ENCODE assay signal across 15 mouse cellular contexts in the genomic region with DNA sequence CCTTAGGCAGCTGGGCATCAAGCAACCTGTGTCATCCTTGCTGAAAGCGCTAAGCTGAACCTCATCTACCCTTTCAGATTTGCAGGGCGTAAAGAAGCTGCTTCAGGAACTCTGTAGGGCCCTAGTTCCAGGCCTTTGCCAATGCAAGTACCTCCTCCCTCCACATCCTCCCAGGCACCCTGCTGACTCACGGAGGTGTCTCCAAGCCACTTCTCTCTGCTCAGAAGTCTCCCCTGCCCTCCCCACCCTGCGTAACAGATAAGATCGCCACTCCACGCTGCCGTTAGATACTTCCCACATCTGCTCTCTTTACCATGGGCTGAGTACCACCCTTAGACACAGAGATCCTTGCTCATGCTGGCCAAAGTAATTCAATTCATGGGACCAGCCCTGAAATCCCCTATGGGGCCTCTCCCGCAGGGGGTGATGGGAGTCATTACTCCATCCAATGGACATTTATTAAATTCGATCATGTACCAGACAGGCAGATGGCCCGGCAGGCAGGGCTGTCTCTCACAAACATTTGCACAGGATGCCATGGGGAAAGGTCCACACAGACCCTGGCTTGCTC. TPM values are rescaled to one million over a fixed set of nuclear protein-coding genes. Genes with fewer than 3 reads are reported as not detected.
DNase-seq lines count a peak whose midpoint lies in the region; ATAC-seq lines count a peak whose summit lies in the region.
"Had no signal": no experiment of that assay in that cellular context is flagged by ENCODE, and none has a peak within 500 bp of the region (broad histone marks: within the 10 kb centered on the region; RNA-seq: fewer than 3 reads in every experiment).

No protein-coding gene starts in this region.

- H3K4me2 ChIP-seq in stomach, embryonic 16.5 days (ENCODE audit: low read depth, low read length), result no peak overlapping the region
- H3K4me2 ChIP-seq: embryonic facial prominence, embryonic 12.5 days; forebrain, embryonic 12.5 days; hindbrain, embryonic 15.5 days had no signal

- H3K4me1 ChIP-seq in heart, embryonic 10.5 days, result peaks cover 55% of the 10 kb centered on the region
- peaks cover 43% of the 10 kb centered on the region for H3K4me1 ChIP-seq in embryonic facial prominence, embryonic 10.5 days
- H3K4me1 ChIP-seq in stomach, embryonic 16.5 days (ENCODE audit: control insufficient read depth, insufficient read depth, low read length), result no peaks in the 10 kb centered on the region
- H3K4me1 ChIP-seq: hindbrain, embryonic 15.5 days had no signal

- H3K9ac ChIP-seq in stomach, embryonic 16.5 days (ENCODE audit: low read length), result no peak overlapping the region
- H3K9ac ChIP-seq: embryonic facial prominence, embryonic 12.5 days; forebrain, embryonic 12.5 days; hindbrain, embryonic 15.5 days had no signal

- WGBS in heart, embryonic 10.5 days, result 50% methylated on average over 10 of the region's 10 CpGs
- 80% methylated on average over 10 of the region's 10 CpGs for WGBS in embryonic facial prominence, embryonic 10.5 days
- WGBS in stomach, embryonic 16.5 days, result 52% methylated on average over 10 of the region's 10 CpGs

- peak; percentile 35; the same call in 1 of the 2 replicates for ATAC-seq in stomach, embryonic 16.5 days (ENCODE audit: insufficient read depth, low FRiP score)
- ATAC-seq in erythroid progenitor cell, adult 5-6 weeks (replicated peaks; ENCODE audit: low FRiP score, poor library complexity, severe bottlenecking), result no peak

- DNase-seq in heart, embryonic 10.5 days (ENCODE audit: low spot score), result no peak
- no peak for DNase-seq in heart, adult 8-10 months (ENCODE audit: low spot score)
- peak; percentile 87 for DNase-seq in 416B (ENCODE audit: low read depth)
- no peak for DNase-seq in embryonic facial prominence, embryonic 10.5 days (ENCODE audit: low spot score)
- DNase-seq in testis, postnatal 10 days (ENCODE audit: low spot score), result no peak
- DNase-seq in frontal cortex, postnatal 10 days (ENCODE audit: low spot score in 2 of 2), result no peak
- DNase-seq: cerebellum, postnatal 10 days; gastrocnemius, postnatal 10 days; kidney, postnatal 10 days had no signal

- H3K27me3 ChIP-seq in heart, embryonic 10.5 days (ENCODE audit: insufficient read depth, poor library complexity, severe bottlenecking), result no peaks in the 10 kb centered on the region
- H3K27me3 ChIP-seq in embryonic facial prominence, embryonic 10.5 days (replicated peaks; ENCODE audit: low read depth, poor library complexity, severe bottlenecking), result no peaks in the 10 kb centered on the region
- no peaks in the 10 kb centered on the region for H3K27me3 ChIP-seq in stomach, embryonic 16.5 days (ENCODE audit: control insufficient read depth, insufficient read depth, low read length)
- H3K27me3 ChIP-seq: embryonic facial prominence, embryonic 12.5 days; hindbrain, embryonic 15.5 days had no signal

- H3K27ac ChIP-seq in heart, embryonic 10.5 days, result peak overlapping the region; percentile 37; the same call in 1 of the 2 replicates
- H3K27ac ChIP-seq in embryonic facial prominence, embryonic 10.5 days (replicated peaks), result 0 out of 2 replicates have a peak overlapping the region, but pooled peaks have one; percentile 51
- H3K27ac ChIP-seq in stomach, embryonic 16.5 days (ENCODE audit: low read length), result no peak overlapping the region
- H3K27ac ChIP-seq: embryonic facial prominence, embryonic 12.5 days; forebrain, embryonic 12.5 days; hindbrain, embryonic 15.5 days; macrophage had no signal

- H3K36me3 ChIP-seq in heart, embryonic 10.5 days, result no peaks in the 10 kb centered on the region
- H3K36me3 ChIP-seq in embryonic facial prominence, embryonic 10.5 days (replicated peaks), result no peaks in the 10 kb centered on the region
- no peaks in the 10 kb centered on the region for H3K36me3 ChIP-seq in stomach, embryonic 16.5 days (ENCODE audit: control insufficient read depth, insufficient read depth, low read length)
- H3K36me3 ChIP-seq: embryonic facial prominence, embryonic 12.5 days; forebrain, embryonic 12.5 days; hindbrain, embryonic 15.5 days had no signal

- H3K4me3 ChIP-seq in heart, embryonic 10.5 days, result no peak overlapping the region
- H3K4me3 ChIP-seq in embryonic facial prominence, embryonic 10.5 days, result no peak overlapping the region
- H3K4me3 ChIP-seq in stomach, embryonic 16.5 days (replicated peaks; ENCODE audit: low read length), result no peak overlapping the region
- H3K4me3 ChIP-seq: embryonic facial prominence, embryonic 12.5 days; forebrain, embryonic 12.5 days; hindbrain, embryonic 15.5 days had no signal

- H3K9me3 ChIP-seq in heart, embryonic 10.5 days, result no peaks in the 10 kb centered on the region
- no peaks in the 10 kb centered on the region for H3K9me3 ChIP-seq in embryonic facial prominence, embryonic 10.5 days
- H3K9me3 ChIP-seq in stomach, embryonic 16.5 days (replicated peaks; ENCODE audit: control insufficient read depth, low read length), result no peaks in the 10 kb centered on the region
- H3K9me3 ChIP-seq: embryonic facial prominence, embryonic 12.5 days; forebrain, embryonic 12.5 days; hindbrain, embryonic 15.5 days had no signal

RNA-seq across cellular contexts. Expression of a gene that starts 24.8 kb away (rescaled TPM):
- polyA plus RNA-seq in heart, embryonic 10.5 days (2016; fragmentation: Nextera tagmentation; extraction: Ambion mirVana), result 2.9 and 6.3 TPM in 2 replicates
- 1 to 10 TPM in 3 of 4 experiments, under 1 TPM in 1; 0.72 to 1.3 (median 1.2) TPM for total RNA-seq in heart, adult 8-10 months (2022)
- 0.97 and 1.6 TPM in 2 replicates for polyA plus RNA-seq in embryonic facial prominence, embryonic 10.5 days (2016; fragmentation: Nextera tagmentation; extraction: Ambion mirVana)
- 3.2 and 4.0 TPM in 2 replicates for polyA plus RNA-seq in stomach, embryonic 16.5 days (2015; fragmentation: Nextera tagmentation; extraction: Ambion mirVana)
- 1.1 and 3.4 TPM in 2 replicates for total RNA-seq in erythroid progenitor cell, adult 5-6 weeks (2015; ENCODE audit: low replicate concordance)
- total RNA-seq in erythroid progenitor cell, adult 5-6 weeks (2017; ENCODE audit: low replicate concordance), result 1.3 and 3.5 TPM in 2 replicates

RNA-seq across cellular contexts. Expression of a gene that starts 30.0 kb away (rescaled TPM):
- 605 and 778 TPM in 2 replicates for polyA plus RNA-seq in heart, embryonic 10.5 days (2016; fragmentation: Nextera tagmentation; extraction: Ambion mirVana)
- total RNA-seq in heart, adult 8-10 months (2022), result 1,000 to 10,000 TPM; 1,293 to 1,379 (median 1,312) TPM
- 432 and 438 TPM in 2 replicates for polyA plus RNA-seq in embryonic facial prominence, embryonic 10.5 days (2016; fragmentation: Nextera tagmentation; extraction: Ambion mirVana)
- 399 and 401 TPM in 2 replicates for polyA plus RNA-seq in stomach, embryonic 16.5 days (2015; fragmentation: Nextera tagmentation; extraction: Ambion mirVana)
- total RNA-seq in erythroid progenitor cell, adult 5-6 weeks (2015; ENCODE audit: low replicate concordance), result 44.3 and 52.0 TPM in 2 replicates
- 21.6 and 53.0 TPM in 2 replicates for total RNA-seq in erythroid progenitor cell, adult 5-6 weeks (2017; ENCODE audit: low replicate concordance)

RNA-seq across cellular contexts. Expression of a gene that starts 55.7 kb away (rescaled TPM):
- polyA plus RNA-seq in heart, embryonic 10.5 days (2016; fragmentation: Nextera tagmentation; extraction: Ambion mirVana), result 34.9 and 37.8 TPM in 2 replicates
- total RNA-seq in heart, adult 8-10 months (2022), result 10 to 100 TPM; 12.3 to 17.2 (median 15.6) TPM
- 42.4 and 43.2 TPM in 2 replicates for polyA plus RNA-seq in embryonic facial prominence, embryonic 10.5 days (2016; fragmentation: Nextera tagmentation; extraction: Ambion mirVana)
- polyA plus RNA-seq in stomach, embryonic 16.5 days (2015; fragmentation: Nextera tagmentation; extraction: Ambion mirVana), result 37.9 and 41.7 TPM in 2 replicates
- total RNA-seq in erythroid progenitor cell, adult 5-6 weeks (2015; ENCODE audit: low replicate concordance), result 4.2 and 10.8 TPM in 2 replicates
- total RNA-seq in erythroid progenitor cell, adult 5-6 weeks (2017; ENCODE audit: low replicate concordance), result 6.0 and 18.0 TPM in 2 replicates
